Mouse (Mus musculus) heart, adult 2 months (tissue): ENCODE results near the gene Ahctf1. TPM values are rescaled to one million over a fixed set of nuclear protein-coding genes. Genes with fewer than 3 reads are reported as not detected.

Source experiments
- DNase-seq, 2 experiments: peaks; one replicate each; pipeline ENCODE4 v3.0.0; 2021
- H3K27ac ChIP-seq: fragments of 200-600 bp; 2 replicates; pipeline ENCODE4 v1.8.1; 2022
- H3K27me3 ChIP-seq: fragments of 200-500 bp; 2 replicates; pipeline ENCODE4 v1.6.1; 2012; ENCODE audit warnings: mild to moderate bottlenecking, low read length, inconsistent platforms, mixed read lengths; ENCODE audit not compliant: control insufficient read depth, insufficient read depth
- H3K36me3 ChIP-seq: fragments of 200-500 bp; 2 replicates; pipeline ENCODE4 v1.6.1; 2012; ENCODE audit warnings: low read length, inconsistent platforms; ENCODE audit not compliant: control insufficient read depth, insufficient read depth
- H3K4me1 ChIP-seq: fragments of 200-500 bp; 2 replicates; pipeline ENCODE4 v1.6.1; 2011; ENCODE audit warnings: low read length; ENCODE audit not compliant: control insufficient read depth, insufficient read depth
- H3K4me3 ChIP-seq: fragments of 200-600 bp; 2 replicates; pipeline ENCODE4 v1.8.1; 2022
- H3K79me2 ChIP-seq: fragments of 200-500 bp; replicated peaks from 2 replicates; pipeline ENCODE4 v1.6.1; 2012; ENCODE audit warnings: mild to moderate bottlenecking, inconsistent platforms, low read length, moderate library complexity, mixed read lengths; ENCODE audit not compliant: control insufficient read depth, insufficient read depth
- H3K9ac ChIP-seq: fragments of 200-500 bp; 2 replicates; pipeline ENCODE4 v1.6.1; 2012; ENCODE audit warnings: low read depth, mild to moderate bottlenecking, control low read depth, inconsistent platforms, low read length, mixed read lengths
- CTCF ChIP-seq: fragments of 200-600 bp; IDR thresholded peaks from 2 replicates; pipeline ENCODE4 v1.8.1; 2022; ENCODE audit warnings: antibody characterized with exemption, mild to moderate bottlenecking, moderate library complexity
- EP300 ChIP-seq: fragments of 200-500 bp; IDR thresholded peaks from 2 replicates; pipeline ENCODE4 v1.6.1; 2011; ENCODE audit warnings: low read depth, low read length, control low read depth; ENCODE audit not compliant: insufficient read depth
- POLR2A ChIP-seq: fragments of 200-500 bp; IDR thresholded peaks from 2 replicates; pipeline ENCODE4 v1.6.1; 2011; ENCODE audit warnings: mild to moderate bottlenecking, low read depth, low read length, control low read depth; ENCODE audit not compliant: insufficient read depth
- WGBS: fragments of 180-500 bp; shearing (Covaris S2); methylation state at CpG from one replicate; pipeline ENCODE4 v1.1.7; 2018; 5-methylcytosine and 5-hydroxymethylcytosine counted together
- intact Hi-C: fragments of 180-260 bp; cut with DNase I; formaldehyde crosslinking; loops from one replicate; pipeline ENCODE4 v1.15.1; 2025
- polyA plus RNA-seq: library from polyadenylated mRNA; depleted of rRNA; stranded (reverse); fragments of >200 nt; gene quantifications from 2 replicates; pipeline ENCODE4 v1.2.3, GENCODE M21; 2012; rRNA removed
- total RNA-seq, 2 experiments: library from RNA; stranded (reverse); gene quantifications; 2 replicates each; pipeline ENCODE4 v1.2.3; 2021

Gene Ahctf1
- total and polyA plus RNA-seq, 3 experiments: 3.9 to 18.4 (median 16.3) TPM

DNA sequence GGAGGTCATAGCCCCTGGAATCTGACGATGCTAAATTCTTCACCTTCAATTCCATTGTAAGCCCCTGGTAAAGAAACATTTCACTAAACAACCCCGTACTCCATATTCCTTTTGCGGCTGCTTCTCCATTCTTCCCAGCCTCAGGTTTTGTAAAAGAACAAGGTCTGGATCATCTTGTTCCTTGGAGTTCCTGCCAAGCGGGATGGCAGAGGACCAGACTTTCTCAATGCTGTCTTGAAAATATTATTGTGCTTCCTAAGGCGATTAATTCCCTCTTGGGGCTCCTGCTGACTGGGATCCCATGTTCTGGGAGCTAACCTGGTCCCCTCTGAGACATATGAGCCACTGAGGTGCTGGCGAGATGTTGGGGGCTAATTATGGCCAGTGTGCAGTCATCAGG is 98.3 kb downstream of the Ahctf1 start:
- no peak overlapping the region for H3K27ac ChIP-seq
- 83% methylated on average over 6 of the region's 6 CpGs for WGBS
- intact Hi-C loops: no loop called here

GRCm38 (mm10) chr1:179704150-179704549 is 99.3 kb downstream of the Ahctf1 start:
- Histone ChIP-seq H3K4me3 (no peak overlapping the region), H3K79me2 (no peaks in the 10 kb centered on the region), H3K27ac (no peak overlapping the region), H3K27me3 (no peaks in the 10 kb centered on the region), H3K4me1 (peaks cover under 1% of the 10 kb centered on the region; the same call in 1 of the 2 replicates), H3K9ac (no peak overlapping the region), H3K36me3 (no peaks in the 10 kb centered on the region)
- intact Hi-C loops: no loop called here
- DNase-seq: no peak
- 34% methylated on average over 3 of the region's 3 CpGs for WGBS
- TF ChIP-seq CTCF: no peak

More for the DNA sequence above, 98.3 kb downstream of the Ahctf1 start:
- Histone ChIP-seq H3K4me1 (peaks cover 1% of the 10 kb centered on the region; the same call in 1 of the 2 replicates), H3K9ac (no peak overlapping the region), H3K36me3 (no peaks in the 10 kb centered on the region), H3K79me2 (no peaks in the 10 kb centered on the region), H3K27me3 (no peaks in the 10 kb centered on the region), H3K4me3 (no peak overlapping the region)
- TF ChIP-seq CTCF: no peak
- TF ChIP-seq POLR2A: no peak
- TF ChIP-seq EP300: no peak
- DNase-seq: peak in 1 of 2 experiments; percentile 15

Other genes starting within 250 kb of the Ahctf1 start
- gene Sccpdh, start 135.5 kb downstream of the Ahctf1 start, total RNA-seq: 10 to 100 TPM; 47.9 to 49.4 TPM
- gene Sccpdh, start 135.5 kb downstream of the Ahctf1 start, polyA plus RNA-seq: 23.6 and 72.3 TPM in 2 replicates
- gene Kif28, start 58.4 kb downstream of the Ahctf1 start, total RNA-seq: under 1 TPM; 0.25 to 0.47 TPM
- 0.66 and 1.2 TPM in 2 replicates for gene Kif28, start 58.4 kb downstream of the Ahctf1 start, polyA plus RNA-seq
- not detected for gene Gm10518, start 304 bp downstream of the Ahctf1 start, total RNA-seq
- gene Gm10518, start 304 bp downstream of the Ahctf1 start, polyA plus RNA-seq: not detected in 2 replicates
- 10 to 100 TPM; 40.8 to 41.5 TPM for gene Cdc42bpa, start 156.8 kb upstream of the Ahctf1 start, total RNA-seq
- 11.1 and 18.3 TPM in 2 replicates for gene Cdc42bpa, start 156.8 kb upstream of the Ahctf1 start, polyA plus RNA-seq